Comparison of ENCODE assay signal across 26 mouse cellular contexts in the genomic region with DNA sequence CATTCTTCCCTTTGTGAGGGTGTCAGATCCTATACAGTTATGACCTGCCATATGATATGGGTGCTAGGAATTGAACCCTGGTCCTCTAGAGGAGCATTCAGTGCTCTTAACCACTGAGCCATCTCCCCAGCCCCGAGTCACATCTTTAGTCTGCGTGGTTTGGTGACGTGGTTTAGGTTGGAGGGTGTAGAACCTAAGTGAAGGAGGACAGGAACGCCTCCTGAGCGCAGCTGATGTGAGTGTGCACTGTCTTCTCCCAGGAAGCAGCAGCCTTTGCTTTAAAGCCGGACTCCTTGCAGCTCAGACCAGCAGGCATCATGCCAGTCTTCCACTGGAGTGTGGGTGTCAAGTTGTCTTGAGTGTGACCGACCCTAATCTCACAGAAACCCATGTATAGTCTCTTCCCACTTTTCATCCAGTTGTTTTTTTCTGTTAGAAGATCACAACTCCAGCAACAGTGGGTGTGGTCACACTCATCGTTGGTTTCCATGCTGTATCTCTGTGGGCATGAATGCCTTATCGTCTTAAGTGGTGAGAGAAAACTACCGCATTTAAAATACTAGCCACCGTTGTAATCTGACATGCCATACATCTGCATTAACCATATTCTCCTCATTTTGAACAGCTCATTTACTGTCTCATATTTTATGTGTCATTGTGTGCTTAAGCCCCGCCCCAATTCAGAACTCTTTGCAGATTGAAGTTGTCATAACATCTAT. TPM values are rescaled to one million over a fixed set of nuclear protein-coding genes. Genes with fewer than 3 reads are reported as not detected.
DNase-seq lines count a peak whose midpoint lies in the region; ATAC-seq and TF ChIP-seq lines count a peak whose summit lies in the region.
"Had no signal": no experiment of that assay in that cellular context is flagged by ENCODE, and none has a peak within 500 bp of the region (broad histone marks: within the 10 kb centered on the region; RNA-seq: fewer than 3 reads in every experiment).

No protein-coding gene starts in this region.

- no peak for TF ChIP-seq POLR2A in MEL (IDR thresholded peaks at IDR 0.05; ENCODE audit: control insufficient read depth in 1 of 2, insufficient read depth in 1 of 2, low read depth in 1 of 2, low read length in 2 of 2, poor library complexity in 1 of 2)

- 41% methylated on average over 12 of the region's 12 CpGs for WGBS in liver, embryonic 12.5 days (ENCODE audit: insufficient replicate concordance)

- H3K27ac ChIP-seq in MEL (ENCODE audit: control insufficient read depth, low read depth, low read length), result peak overlapping the region; percentile 63
- H3K27ac ChIP-seq in liver, embryonic 12.5 days, result peak overlapping the region; percentile 27
- H3K27ac ChIP-seq: embryonic facial prominence, embryonic 10.5 days; gastrocnemius, adult 2 months; heart, embryonic 15.5 days; hindbrain, embryonic 13.5 days; kidney, postnatal 0 days; midbrain, embryonic 13.5 days; neural tube, embryonic 12.5 days had no signal

- H3K4me1 ChIP-seq in MEL (ENCODE audit: control insufficient read depth in 1 of 2, insufficient read depth in 2 of 2, low read length in 2 of 2), result peaks cover 0 to 11% of the 10 kb centered on the region in 2 experiments; a peak in 2 of 4 replicates
- H3K4me1 ChIP-seq in liver, embryonic 12.5 days, result peaks cover 29% of the 10 kb centered on the region
- H3K4me1 ChIP-seq: midbrain, embryonic 13.5 days had no signal

- no peaks in the 10 kb centered on the region for H3K79me2 ChIP-seq in MEL (ENCODE audit: control insufficient read depth, insufficient read depth, low read length, poor library complexity)

- peak; percentile 84 for DNase-seq in MEL (ENCODE audit: low read depth, low spot score)
- peak; percentile 48 for DNase-seq in c-Kit-positive CD71-positive TER-119-negative erythroid progenitor cells, embryonic 14.5 days (ENCODE audit: low read depth)
- DNase-seq in urinary bladder, postnatal 10 days (ENCODE audit: low spot score), result no peak
- DNase-seq in gastrocnemius, adult 18-20 months (ENCODE audit: low spot score), result no peak
- no peak for DNase-seq in natural killer cell, adult 2 months (ENCODE audit: low spot score in 2 of 2)
- DNase-seq: adrenal gland, postnatal 10 days; cerebellum, adult 11 months; cerebellum, adult 9-11 months; gastrocnemius, adult 2 months; heart, postnatal 36 days; kidney, adult 18-20 months; lung, adult 18-20 months; lung, postnatal 10 days; thymus, adult 2 months had no signal

- peak; percentile 84 for ATAC-seq in liver, embryonic 12.5 days
- 0 out of 2 replicates have a peak, but pooled peaks have one; percentile 12 for ATAC-seq in megakaryocyte, adult 5-6 weeks (ENCODE audit: poor library complexity, severe bottlenecking)
- ATAC-seq: activated CD4-positive, CD25-positive, alpha-beta regulatory T cell, adult 4 months; inflammation-experienced regulatory T-cells, adult 6 months; midbrain, embryonic 13.5 days had no signal

- no peaks in the 10 kb centered on the region for H3K27me3 ChIP-seq in MEL (ENCODE audit: control insufficient read depth in 1 of 2, insufficient read depth in 2 of 2, low read length in 2 of 2)
- no peaks in the 10 kb centered on the region for H3K27me3 ChIP-seq in liver, embryonic 12.5 days (replicated peaks)
- H3K27me3 ChIP-seq: CH12.LX; heart, embryonic 15.5 days; midbrain, embryonic 13.5 days; neural tube, embryonic 12.5 days had no signal

- TF ChIP-seq CTCF in MEL (IDR thresholded peaks at IDR 0.05 in 2 of 3, conservative IDR thresholded peaks at IDR 0.05 in 1 of 3; ENCODE audit: control insufficient read depth in 1 of 3, insufficient read depth in 1 of 3, low read depth in 2 of 3, low read length in 3 of 3, poor library complexity in 1 of 3, severe bottlenecking in 1 of 3), result no peak

- H3K9ac ChIP-seq in MEL (ENCODE audit: control insufficient read depth, low read depth, low read length, poor library complexity, severe bottlenecking), result no peak overlapping the region
- no peak overlapping the region for H3K9ac ChIP-seq in liver, embryonic 12.5 days
- H3K9ac ChIP-seq: heart, embryonic 15.5 days; hindbrain, embryonic 13.5 days; midbrain, embryonic 13.5 days; neural tube, embryonic 12.5 days had no signal

- H3K9me3 ChIP-seq in MEL (replicated peaks; ENCODE audit: insufficient read depth, low read length), result no peaks in the 10 kb centered on the region
- no peaks in the 10 kb centered on the region for H3K9me3 ChIP-seq in liver, embryonic 12.5 days (replicated peaks)
- H3K9me3 ChIP-seq: embryonic facial prominence, embryonic 10.5 days; G1E; heart, embryonic 15.5 days; hindbrain, embryonic 13.5 days; midbrain, embryonic 13.5 days; neural tube, embryonic 12.5 days had no signal

- 0 out of 4 replicates have a peak overlapping the region, but pooled peaks of 1 of the 2 experiments have one; percentile 2 for H3K4me3 ChIP-seq in MEL (ENCODE audit: control insufficient read depth in 1 of 2, insufficient read depth in 1 of 2, low read depth in 2 of 2, low read length in 2 of 2)
- H3K4me3 ChIP-seq in liver, embryonic 12.5 days, result no peak overlapping the region
- H3K4me3 ChIP-seq: embryonic facial prominence, embryonic 10.5 days; gastrocnemius, adult 2 months; heart, embryonic 15.5 days; hindbrain, embryonic 13.5 days; midbrain, embryonic 13.5 days; neural tube, embryonic 12.5 days had no signal

- H3K36me3 ChIP-seq in MEL (ENCODE audit: control insufficient read depth in 1 of 2, insufficient read depth in 2 of 2, low read length in 2 of 2), result peaks cover 0 to 2% of the 10 kb centered on the region in 2 experiments; a peak in 1 of 4 replicates
- no peaks in the 10 kb centered on the region for H3K36me3 ChIP-seq in liver, embryonic 12.5 days
- H3K36me3 ChIP-seq: G1E; heart, embryonic 15.5 days; hindbrain, embryonic 13.5 days; midbrain, embryonic 13.5 days; neural tube, embryonic 12.5 days had no signal

- H3K4me2 ChIP-seq in liver, embryonic 12.5 days, result peak overlapping the region; percentile 30
- H3K4me2 ChIP-seq: heart, embryonic 15.5 days; hindbrain, embryonic 13.5 days; midbrain, embryonic 13.5 days; neural tube, embryonic 12.5 days had no signal

- no peak for TF ChIP-seq RAD21 in MEL (IDR thresholded peaks at IDR 0.05; ENCODE audit: low read depth, low read length)

- TF ChIP-seq EP300 in MEL (IDR thresholded peaks at IDR 0.05; ENCODE audit: low read depth in 1 of 2, low read length in 2 of 2), result peak; percentile 91 to 93

TF ChIP-seq in MEL, 35 proteins besides CTCF, POLR2A, EP300 and RAD21:
- TF ChIP-seq TBP (IDR thresholded peaks at IDR 0.05; ENCODE audit: low read depth, low read length), result peak; percentile 58; the same call in 1 of the 2 replicates
- TF ChIP-seq SIN3A (IDR thresholded peaks at IDR 0.05; ENCODE audit: low read length), result peak; percentile 85
- peak; percentile 82 for TF ChIP-seq MYB (IDR thresholded peaks at IDR 0.05; ENCODE audit: low read depth, low read length)
- no peak for TF ChIP-seq MAFK (IDR thresholded peaks at IDR 0.05; ENCODE audit: borderline replicate concordance, low read depth, low read length)
- peak; percentile 84 for TF ChIP-seq GATA1 (IDR thresholded peaks at IDR 0.05; ENCODE audit: low read depth, low read length)
- no peak for TF ChIP-seq POLR2AphosphoS5 (IDR thresholded peaks at IDR 0.05; ENCODE audit: borderline replicate concordance, low read depth, low read length)
- peak; percentile 47; the same call in 1 of the 2 replicates for TF ChIP-seq MAX (IDR thresholded peaks at IDR 0.05; ENCODE audit: low read length)
- TF ChIP-seq MXI1 (IDR thresholded peaks at IDR 0.05; ENCODE audit: low read depth, low read length), result peak; percentile 55; the same call in 1 of the 2 replicates
- peak; percentile 64 for TF ChIP-seq RCOR1 (IDR thresholded peaks at IDR 0.05; ENCODE audit: low read depth, low read length)
- no peak for TF ChIP-seq MAZ (IDR thresholded peaks at IDR 0.05; ENCODE audit: low read depth, low read length)
- TF ChIP-seq ELF1 (IDR thresholded peaks at IDR 0.05; ENCODE audit: low read depth, low read length), result no peak
- TF ChIP-seq KAT2A (conservative IDR thresholded peaks at IDR 0.05; ENCODE audit: low read depth, low read length), result no peak
- TF ChIP-seq ETS1 (IDR thresholded peaks at IDR 0.05; ENCODE audit: low read depth, low read length), result peak; percentile 80
- TF ChIP-seq TAL1 (IDR thresholded peaks at IDR 0.05; ENCODE audit: low read length), result peak; percentile 56
- no peak for TF ChIP-seq ZMIZ1 (IDR thresholded peaks at IDR 0.05; ENCODE audit: low read depth, low read length)
- no peak for TF ChIP-seq MEF2A (IDR thresholded peaks at IDR 0.05; ENCODE audit: extremely low read depth, insufficient replicate concordance, low read depth, low read length, poor library complexity, severe bottlenecking)
- no peak for TF ChIP-seq JUND (IDR thresholded peaks at IDR 0.05; ENCODE audit: low read depth, low read length)
- no peak for TF ChIP-seq USF1 (IDR thresholded peaks at IDR 0.05; ENCODE audit: low read depth, low read length)
- TF ChIP-seq TCF12 (IDR thresholded peaks at IDR 0.05; ENCODE audit: low read depth, low read length), result peak; percentile 81
- no peak for TF ChIP-seq ZC3H11A (IDR thresholded peaks at IDR 0.05; ENCODE audit: low read depth, low read length)
- TF ChIP-seq CHD2 (IDR thresholded peaks at IDR 0.05; ENCODE audit: low read length), result no peak
- TF ChIP-seq USF2 (IDR thresholded peaks at IDR 0.05; ENCODE audit: borderline replicate concordance in 1 of 2, insufficient read depth in 1 of 2, low read depth in 1 of 2, low read length in 2 of 2), result no peak
- no peak for TF ChIP-seq UBTF (IDR thresholded peaks at IDR 0.05; ENCODE audit: borderline replicate concordance, insufficient read depth, low read depth, low read length)
- peak; percentile 53; the same call in 1 of the 2 replicates for TF ChIP-seq ZNF384 (IDR thresholded peaks at IDR 0.05; ENCODE audit: low read depth, low read length)
- TF ChIP-seq E2F4 (IDR thresholded peaks at IDR 0.05; ENCODE audit: borderline replicate concordance, low read depth, low read length), result no peak

RNA-seq across cellular contexts. Expression of gene Lhfpl2, which starts 28.7 kb away (rescaled TPM):
- 23.1 and 24.5 TPM in 2 replicates for total RNA-seq in MEL (2012; rRNA removed)
- 10 to 100 TPM in 1 of 2 experiments, not detected in 1; 30.2 TPM for polyA plus RNA-seq in MEL (2012; ENCODE audit: insufficient read depth in 1 of 2, insufficient read length in 2 of 2, low read depth in 1 of 2, low replicate concordance in 2 of 2, missing spikeins in 1 of 2)
- polyA plus RNA-seq in liver, embryonic 12.5 days (2016; fragmentation: Nextera tagmentation; extraction: Ambion mirVana), result 7.1 and 8.5 TPM in 2 replicates
- 2.4 and 2.7 TPM in 2 replicates for total RNA-seq in megakaryocyte, adult 5-6 weeks (2015)
- total RNA-seq in megakaryocyte, adult 5-6 weeks (2017), result 2.9 and 3.9 TPM in 2 replicates
- total RNA-seq in gastrocnemius, adult 18-20 months (2021), result 1 to 10 TPM; 1.5 to 4.6 TPM
- total RNA-seq: CH12.LX had no signal
- polyA plus RNA-seq: activated CD4-positive, CD25-positive, alpha-beta regulatory T cell, adult 4 months; G1E; inflammation-experienced regulatory T-cells, adult 6 months had no signal

Comparison
In these comparisons a context has a peak if more than half of its experiments do, and no peak if none do; other contexts are left out.
1. DNase-seq: peak in MEL (single experiment) and c-Kit-positive CD71-positive TER-119-negative erythroid progenitor cells, embryonic 14.5 days (single experiment); none in urinary bladder, postnatal 10 days (single experiment), gastrocnemius, adult 18-20 months (single experiment) and natural killer cell, adult 2 months (0 of 2).